Mouse (Mus musculus): ENCODE data around the gene Tecpr2. TPM values are rescaled to one million over a fixed set of nuclear protein-coding genes. Genes with fewer than 3 reads are reported as not detected.

The Tecpr2 gene
- total RNA-seq, 2 experiments from 2014 or later, result 29.8 to 30.7 TPM

DNA sequence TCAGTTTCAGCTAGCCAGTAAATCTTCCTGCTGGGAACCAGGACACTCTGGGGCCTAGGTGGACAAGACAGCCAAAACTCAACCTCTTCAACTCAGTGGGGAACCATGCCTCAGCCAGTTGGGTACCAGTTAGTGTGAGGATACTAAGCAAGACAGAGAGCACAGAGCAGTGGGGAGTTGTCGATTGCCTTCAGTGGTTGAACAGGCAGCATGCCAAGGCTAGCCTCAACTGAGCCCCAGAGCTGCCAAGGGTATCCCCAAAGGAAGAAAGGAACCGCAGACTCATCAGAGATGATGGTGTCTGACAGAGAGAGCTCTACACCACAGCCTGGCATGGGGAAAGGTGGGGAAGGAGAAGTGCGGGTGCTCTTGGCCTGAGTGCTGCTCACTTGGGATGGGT, 51.8 kb downstream of the Tecpr2 start:
- intact Hi-C loops (cut with DNase I), result no loop called here
- peak; percentile 25 for DNase-seq

GRCm38 (mm10) chr12:110946216-110946615, 57.2 kb downstream of the Tecpr2 start:
- DNase-seq, result no peak
- intact Hi-C loops (cut with DNase I), result no loop called here

GRCm38 (mm10) chr12:110948082-110948909, 59.2 kb downstream of the Tecpr2 start:
- intact Hi-C loops (cut with DNase I), result no loop called here
- DNase-seq, result no peak

DNA sequence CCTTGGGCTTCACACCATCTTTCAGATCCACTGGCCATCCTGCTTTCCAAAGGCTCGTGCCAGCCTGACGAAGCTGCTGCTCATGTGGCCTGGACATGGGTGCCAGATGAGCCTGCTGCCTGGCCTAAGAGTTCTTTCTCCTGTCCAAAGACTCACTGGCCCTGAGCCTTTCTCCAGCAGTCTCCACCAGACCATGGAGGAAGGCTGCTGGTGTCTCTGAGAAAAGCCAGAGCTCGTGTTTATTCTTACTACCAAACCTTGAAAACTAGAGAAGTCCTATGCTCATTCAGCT, 59.8 kb downstream of the Tecpr2 start:
- intact Hi-C loops (cut with DNase I), result no loop called here
- DNase-seq, result no peak

DNA sequence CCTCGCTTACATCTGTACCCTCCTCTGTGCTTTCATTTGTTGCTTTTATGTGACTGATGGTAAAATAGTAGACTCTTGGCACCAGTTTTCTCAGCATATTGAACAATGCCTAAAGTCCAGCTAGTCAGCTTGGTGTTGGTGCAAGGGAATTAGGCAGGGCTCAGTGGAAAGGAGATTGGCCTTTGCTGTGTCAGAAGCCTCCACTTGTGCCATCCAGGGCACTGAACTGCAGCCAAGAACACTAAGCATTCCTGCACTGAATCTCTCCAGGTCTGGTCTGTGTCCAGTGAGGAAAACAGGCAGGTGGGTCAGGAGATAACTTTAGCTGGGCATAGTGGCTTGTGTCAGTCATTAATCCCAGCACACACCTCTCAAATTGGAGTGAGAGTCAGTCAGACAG, 60.3 kb downstream of the Tecpr2 start:
- DNase-seq, result no peak

DNA sequence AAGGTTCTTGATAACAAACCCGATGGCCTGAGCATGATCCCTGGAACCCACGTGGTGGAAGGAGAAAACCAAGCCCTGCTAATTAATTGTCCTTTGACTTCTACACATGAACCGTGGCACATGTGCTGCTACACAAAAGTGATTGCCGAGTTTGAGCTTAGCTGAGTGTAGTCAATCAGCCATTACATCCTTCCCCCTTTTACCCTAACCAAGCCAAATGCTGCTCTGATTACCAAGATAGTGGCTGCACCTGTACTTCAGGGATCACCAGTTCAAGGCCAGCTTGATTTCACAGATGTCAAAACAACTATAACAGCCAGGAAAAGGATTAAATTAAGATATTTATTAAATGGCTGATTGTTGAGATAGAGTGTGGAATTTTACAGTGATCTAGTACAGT, 61.1 kb downstream of the Tecpr2 start:
- intact Hi-C loops (cut with DNase I), result no loop called here

More for the DNA sequence above, 60.3 kb downstream of the Tecpr2 start:
- intact Hi-C loops (cut with DNase I), result no loop called here

GRCm38 (mm10) chr12:110951236-110951635, 62.2 kb downstream of the Tecpr2 start:
- intact Hi-C loops (cut with DNase I), result no loop called here
- DNase-seq, result no peak

More for the DNA sequence above, 61.1 kb downstream of the Tecpr2 start:
- no peak for DNase-seq

DNA sequence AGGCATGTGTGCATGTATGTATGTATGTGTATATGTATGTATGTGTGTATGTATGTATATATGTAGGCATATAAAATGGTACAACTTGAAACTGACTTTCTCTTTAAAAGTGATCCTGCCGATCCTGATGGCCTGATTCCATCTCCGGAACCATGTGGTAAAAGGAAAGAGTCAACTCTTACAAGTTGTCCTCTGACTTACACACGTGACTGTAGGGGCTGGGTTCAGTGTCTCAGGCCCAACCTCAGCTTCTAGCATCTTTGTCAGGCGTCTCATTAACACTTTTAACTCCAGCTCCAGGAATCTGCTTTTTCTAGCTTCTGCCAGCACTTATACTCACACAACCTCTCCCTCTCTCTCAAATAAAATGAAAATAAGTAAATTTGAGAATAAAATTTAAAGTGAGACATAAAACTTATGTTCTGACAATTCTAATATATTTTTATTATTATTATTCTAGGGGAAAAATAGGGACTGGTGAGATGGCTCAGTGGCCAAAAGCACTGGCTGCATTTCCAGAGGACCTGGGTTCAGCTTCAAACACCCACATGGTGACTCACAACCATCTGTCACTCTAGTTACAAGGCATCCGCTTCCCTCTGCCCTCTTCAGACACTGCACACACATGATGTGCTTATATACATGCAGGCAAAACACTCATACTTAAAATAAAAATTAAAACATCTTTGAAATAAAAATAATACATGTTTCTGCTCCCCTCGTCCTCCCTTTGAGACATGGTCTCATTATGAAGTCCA, 63.7 kb downstream of the Tecpr2 start:
- intact Hi-C loops (cut with DNase I), result no loop called here
- no peak for DNase-seq

GRCm38 (mm10) chr12:110953443-110953842, 64.4 kb downstream of the Tecpr2 start:
- DNase-seq, result no peak
- intact Hi-C loops (cut with DNase I), result no loop called here

DNA sequence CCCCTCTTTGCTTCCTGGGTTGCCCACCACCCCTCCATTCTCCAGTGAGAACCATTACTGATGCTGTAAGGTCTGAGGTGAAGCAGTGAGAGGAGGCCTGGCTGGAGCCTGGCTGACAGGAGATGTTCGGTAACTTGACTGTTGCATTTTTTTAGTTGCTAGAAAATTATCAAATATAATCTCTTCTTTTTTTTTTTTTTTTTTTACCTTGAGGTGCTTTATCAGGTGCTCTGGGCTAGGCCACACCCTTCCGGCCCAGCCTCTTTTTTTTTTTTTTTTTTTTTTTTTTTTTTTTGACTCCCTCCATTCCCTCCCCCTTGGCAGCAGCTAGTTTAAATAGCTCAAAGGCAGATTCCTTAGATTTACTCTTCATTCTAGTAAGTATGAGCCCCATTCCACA, 64.8 kb downstream of the Tecpr2 start:
- DNase-seq, result no peak
- intact Hi-C loops (cut with DNase I), result no loop called here

- no peak for DNase-seq
- intact Hi-C loops (cut with DNase I), result no loop called here
These were observed 65.4 kb downstream of the Tecpr2 start for GRCm38 (mm10) chr12:110954351-110954991.

DNA sequence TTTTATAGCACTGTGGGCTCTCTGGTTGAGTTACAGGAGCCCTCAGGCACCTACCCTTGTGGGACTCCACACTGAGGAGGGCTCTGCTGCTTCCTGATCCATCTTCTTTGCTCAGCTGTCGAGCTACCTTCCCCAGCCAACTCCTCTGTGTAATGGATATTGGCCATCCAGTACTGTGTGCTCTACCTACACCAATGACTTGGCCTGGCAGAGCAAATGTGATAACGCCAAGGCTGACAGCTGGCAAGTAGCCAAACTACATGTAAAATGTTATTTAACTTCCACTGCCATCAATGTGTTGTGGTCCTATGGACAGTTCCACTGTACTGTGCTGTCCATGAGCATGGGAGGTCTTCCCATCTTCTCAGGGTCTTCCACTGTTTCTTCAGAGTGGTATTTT, 72.9 kb downstream of the Tecpr2 start:
- no peak for DNase-seq
- intact Hi-C loops (cut with DNase I), result no loop called here

GRCm38 (mm10) chr12:110965500-110965899, 76.4 kb downstream of the Tecpr2 start:
- intact Hi-C loops (cut with DNase I), result no loop called here
- DNase-seq, result no peak

DNA sequence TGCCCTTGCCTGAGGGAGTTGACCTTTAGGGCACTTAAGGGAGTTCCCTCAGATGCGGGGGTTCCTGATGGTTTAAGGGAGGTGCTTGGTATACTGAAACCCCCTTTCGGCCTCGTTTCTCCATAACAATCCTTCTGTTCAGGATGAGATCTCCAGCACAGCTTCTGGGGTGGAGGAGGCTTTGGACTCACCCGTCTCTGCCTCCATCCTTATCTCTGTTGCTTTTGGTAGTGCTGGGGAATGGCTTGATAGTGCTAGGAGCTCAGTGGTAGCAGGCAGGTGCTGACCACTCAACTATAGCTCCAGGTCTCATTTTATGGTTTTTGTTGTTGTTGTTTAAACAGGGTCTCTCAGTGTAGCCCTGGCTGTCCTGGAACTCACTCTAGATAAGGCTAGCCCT, 77.0 kb downstream of the Tecpr2 start:
- intact Hi-C loops (cut with DNase I), result no loop called here
- DNase-seq, result no peak

DNA sequence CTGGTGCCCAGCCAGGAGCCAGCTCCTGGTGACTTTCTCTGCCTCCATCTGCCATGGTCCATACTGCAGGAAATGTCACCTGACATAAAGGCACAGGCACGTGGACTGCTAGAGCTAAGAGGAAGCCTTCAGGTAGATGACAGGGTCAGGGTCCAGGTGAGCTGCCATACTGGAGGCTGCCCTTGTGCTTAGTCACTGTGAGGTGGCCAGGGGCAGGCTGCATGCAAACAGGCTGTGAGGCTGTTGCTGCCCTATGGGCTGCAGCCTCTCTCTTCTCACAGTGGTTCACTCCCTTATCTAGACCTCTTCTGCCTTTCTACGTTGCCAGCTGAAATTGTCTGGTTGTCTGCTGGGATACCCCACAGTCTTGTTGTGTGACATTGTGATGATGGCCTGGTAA, 78.1 kb downstream of the Tecpr2 start:
- no peak for DNase-seq
- intact Hi-C loops (cut with DNase I), result no loop called here

GRCm38 (mm10) chr12:110970408-110970807, 81.3 kb downstream of the Tecpr2 start:
- intact Hi-C loops (cut with DNase I), result no loop called here

DNA sequence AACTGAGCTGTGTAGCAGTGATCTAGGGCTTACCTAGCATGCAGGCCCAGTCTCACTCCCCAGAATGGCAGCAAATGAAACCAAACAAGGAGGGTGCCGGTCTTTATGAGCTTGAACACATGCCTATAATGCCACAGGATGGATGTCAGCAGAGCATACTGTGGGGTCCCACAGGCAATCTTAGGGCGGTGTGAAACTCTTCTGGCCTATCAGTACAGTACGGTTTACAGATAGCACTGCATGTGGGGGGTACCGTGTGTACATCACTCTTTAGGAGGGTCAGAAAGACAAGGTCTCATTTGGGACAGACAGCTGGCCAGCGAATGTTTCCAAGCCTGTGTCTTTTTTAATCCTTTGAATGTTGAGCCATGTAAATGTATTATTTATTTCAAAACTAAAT, 82.9 kb downstream of the Tecpr2 start:
- DNase-seq, result no peak
- intact Hi-C loops (cut with DNase I), result no loop called here

More at GRCm38 (mm10) chr12:110970408-110970807, 81.3 kb downstream of the Tecpr2 start:
- no peak for DNase-seq

DNA sequence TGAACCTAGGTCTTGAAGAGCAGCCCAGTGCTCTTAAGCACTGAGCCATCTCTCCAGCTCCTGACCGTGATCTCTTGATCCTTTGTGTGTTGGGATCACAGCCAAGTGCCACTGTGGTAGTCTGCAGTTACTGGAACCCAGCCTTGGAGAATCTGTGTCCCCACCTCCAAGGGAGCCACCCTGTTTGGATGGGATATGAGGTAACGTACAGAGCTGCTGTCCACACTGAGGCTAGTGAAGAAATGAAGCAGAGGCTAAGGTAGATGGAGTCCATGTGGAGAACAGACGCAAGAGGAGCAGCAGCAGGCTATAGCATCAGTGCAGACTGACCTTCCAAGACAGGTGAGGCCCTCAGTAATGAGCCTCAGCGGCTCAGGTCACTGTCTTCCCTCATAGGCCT, 84.8 kb downstream of the Tecpr2 start:
- intact Hi-C loops (cut with DNase I), result no loop called here
- DNase-seq, result no peak

GRCm38 (mm10) chr12:110974295-110974694, 85.2 kb downstream of the Tecpr2 start:
- intact Hi-C loops (cut with DNase I), result no loop called here
- DNase-seq, result no peak

GRCm38 (mm10) chr12:110974726-110975125, 85.7 kb downstream of the Tecpr2 start:
- intact Hi-C loops (cut with DNase I), result no loop called here
- no peak for DNase-seq

- intact Hi-C loops (cut with DNase I), result no loop called here
These were observed 86.3 kb downstream of the Tecpr2 start for GRCm38 (mm10) chr12:110975385-110975784.

More at GRCm38 (mm10) chr12:110975385-110975784, 86.3 kb downstream of the Tecpr2 start:
- DNase-seq, result no peak
